Mouse (Mus musculus) myocyte (in vitro differentiated cells): ENCODE data around the gene Ncstn.

Experiments used
- E2F4 ChIP-seq: IDR thresholded peaks from one replicate; pipeline ENCODE4 v1.6.1; 2011; ENCODE audit warnings: mild to moderate bottlenecking, control low read depth, moderate library complexity; ENCODE audit not compliant: insufficient read depth
- MAX ChIP-seq: IDR thresholded peaks from one replicate; pipeline ENCODE4 v1.6.1; 2011; ENCODE audit warnings: low read depth, mild to moderate bottlenecking, control low read depth
- MYOD1 ChIP-seq, 3 experiments: IDR thresholded peaks; one replicate each; pipeline ENCODE4 v1.6.1; 2011; ENCODE audit warnings: control low read depth in 2 of 3, low read depth in 2 of 3, mild to moderate bottlenecking in 2 of 3, moderate library complexity in 1 of 3; ENCODE audit not compliant: insufficient read length in 2 of 3, control insufficient read depth in 1 of 3
- MYOG ChIP-seq, 3 experiments: IDR thresholded peaks; one replicate each; pipeline ENCODE4 v1.6.1; 2011; ENCODE audit warnings: control low read depth in 2 of 3, low read depth in 2 of 3, mild to moderate bottlenecking in 2 of 3; ENCODE audit not compliant: insufficient read length in 2 of 3, control insufficient read depth in 1 of 3, insufficient read depth in 1 of 3
- POLR2A ChIP-seq: IDR thresholded peaks from one replicate; pipeline ENCODE4 v1.6.1; 2011; ENCODE audit warnings: low read depth, mild to moderate bottlenecking, control low read depth, moderate library complexity; ENCODE audit not compliant: insufficient read length
- POLR2AphosphoS2 ChIP-seq: IDR thresholded peaks from one replicate; pipeline ENCODE4 v1.6.1; 2011; ENCODE audit warnings: low read depth, control low read depth; ENCODE audit not compliant: insufficient read length
- SRF ChIP-seq: IDR thresholded peaks from one replicate; pipeline ENCODE4 v1.6.1; 2011; ENCODE audit warnings: low read depth; ENCODE audit not compliant: control insufficient read depth, insufficient read length
- TCF12 ChIP-seq: IDR thresholded peaks from one replicate; pipeline ENCODE4 v1.6.1; 2011; ENCODE audit warnings: mild to moderate bottlenecking, control low read depth; ENCODE audit not compliant: poor library complexity, insufficient read depth, severe bottlenecking
- USF1 ChIP-seq: IDR thresholded peaks from one replicate; pipeline ENCODE4 v1.6.1; 2011; ENCODE audit warnings: low read depth, mild to moderate bottlenecking, control low read depth, moderate library complexity

DNA sequence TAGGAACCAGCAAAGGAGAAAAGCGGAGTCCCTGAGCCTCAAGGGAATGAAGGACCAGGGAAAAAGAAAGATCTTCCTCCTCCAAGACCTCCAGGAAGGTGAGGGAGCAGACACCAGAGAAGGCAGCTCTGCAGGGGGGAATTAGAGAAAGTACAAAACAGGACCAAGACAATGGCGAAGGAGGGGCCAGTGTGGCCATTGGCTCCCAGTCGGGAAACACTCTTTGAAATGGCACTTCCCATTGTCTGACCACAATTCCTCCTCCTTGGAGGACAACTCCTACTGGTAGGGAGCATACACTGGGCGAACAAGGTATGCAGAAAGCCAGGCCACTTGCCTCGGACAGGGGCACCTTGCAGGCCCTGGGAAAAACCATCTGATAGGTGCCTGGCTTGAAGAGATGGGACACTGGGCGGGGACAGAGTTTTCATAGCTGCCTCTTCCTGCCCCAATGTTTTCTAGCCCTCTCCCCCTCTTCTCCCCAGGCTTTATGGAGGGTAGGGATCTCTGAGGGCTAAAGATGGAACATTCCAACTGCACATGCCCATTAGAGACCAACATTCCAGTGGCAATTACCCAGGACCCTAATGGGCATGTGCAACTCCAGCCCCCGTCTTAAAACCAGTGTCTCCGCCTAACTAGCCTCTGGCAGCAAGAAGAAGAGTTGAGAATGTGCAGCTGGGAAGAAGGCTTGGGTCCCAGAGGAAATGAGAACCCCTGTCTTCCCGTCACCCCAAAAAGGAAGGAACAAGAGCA lies 58.3 kb downstream of the Ncstn start:
- TF ChIP-seq TCF12 (no peak), E2F4 (no peak), POLR2AphosphoS2 (no peak), POLR2A (no peak), MYOD1 (IDR thresholded peaks at IDR 0.05; ENCODE audit: control insufficient read depth in 1 of 3, insufficient read length in 2 of 3, low read depth in 2 of 3) (no peak), MYOG (IDR thresholded peaks at IDR 0.05; ENCODE audit: control insufficient read depth in 1 of 3, insufficient read depth in 1 of 3, insufficient read length in 2 of 3, low read depth in 2 of 3) (no peak), USF1 (no peak), MAX (no peak), SRF (no peak)
